Mouse (Mus musculus): ENCODE data around the gene Bmf.

- TF ChIP-seq GATA1 (IDR thresholded peaks at IDR 0.05; ENCODE audit: borderline replicate concordance, low read length) (no peak), FLI1 (IDR thresholded peaks at IDR 0.05; ENCODE audit: low read length) (no peak)
Observed at GRCm38 (mm10) chr2:118495024-118495423, 54.5 kb downstream of the Bmf start.
